Comparison of ENCODE assay signal across 17 mouse cellular contexts in genomic region chr19:22973727-22974126, GRCm38 (mm10).
"Had no signal": no experiment of that assay in that cellular context is flagged by ENCODE, and none has a peak within 500 bp of the region (broad histone marks: within the 10 kb centered on the region; RNA-seq: fewer than 3 reads in every experiment).

No protein-coding gene starts in this region.

- H3K4me3 ChIP-seq: kidney, embryonic 15.5 days; limb, embryonic 12.5 days; limb, embryonic 15.5 days; lung, embryonic 15.5 days had no signal

- H3K4me1 ChIP-seq: kidney, embryonic 15.5 days; limb, embryonic 12.5 days; limb, embryonic 15.5 days; lung, embryonic 15.5 days had no signal

- H3K27ac ChIP-seq: kidney, embryonic 15.5 days; limb, embryonic 12.5 days; limb, embryonic 15.5 days; liver, embryonic 14.5 days; lung, embryonic 15.5 days; stomach, postnatal 0 days had no signal

- H3K27me3 ChIP-seq: kidney, embryonic 15.5 days; limb, embryonic 12.5 days; limb, embryonic 15.5 days; lung, embryonic 15.5 days had no signal

- DNase-seq: kidney, adult 11 months; kidney, adult 8-10 months; kidney, postnatal 10 days; kidney, postnatal 36 days; liver, postnatal 0 days; lung, postnatal 10 days; lung, postnatal 36 days; midbrain, embryonic 14.5 days; thymus, adult 2 months; thymus, postnatal 14 days; thymus, postnatal 4 days had no signal

- H3K9ac ChIP-seq: kidney, embryonic 15.5 days; limb, embryonic 12.5 days; limb, embryonic 15.5 days; liver, embryonic 14.5 days; liver, postnatal 0 days; lung, embryonic 15.5 days had no signal

- ATAC-seq: liver, postnatal 0 days had no signal

- H3K36me3 ChIP-seq: kidney, embryonic 15.5 days; limb, embryonic 12.5 days; limb, embryonic 15.5 days; lung, embryonic 15.5 days had no signal
